Mouse (Mus musculus) megakaryocyte, embryonic 14.5 days (primary cell): ENCODE measurements around the gene Gpr18. TPM values are rescaled to one million over a fixed set of nuclear protein-coding genes. Genes with fewer than 3 reads are reported as not detected.
A peak's percentile ranks its signal among the peaks of the same experiment; 100 is the strongest.

Experiments
- H3K27me3 ChIP-seq: replicated peaks from 2 replicates; pipeline ENCODE3; 2012; ENCODE audit warnings: inconsistent platforms
- H3K36me3 ChIP-seq: replicated peaks from 2 replicates; pipeline ENCODE3; 2012; ENCODE audit warnings: low read length, inconsistent platforms, mixed read lengths
- H3K4me1 ChIP-seq: 2 replicates; pipeline ENCODE4 v1.6.1; 2012; ENCODE audit warnings: inconsistent platforms
- H3K4me3 ChIP-seq: replicated peaks from 2 replicates; pipeline ENCODE3; 2012; ENCODE audit warnings: moderate library complexity, mild to moderate bottlenecking, inconsistent platforms
- H3K9me3 ChIP-seq: 2 replicates; pipeline ENCODE4 v1.6.1; 2012; ENCODE audit warnings: inconsistent platforms
- FLI1 ChIP-seq: IDR thresholded peaks from 2 replicates; pipeline ENCODE4 v1.6.1; 2012; ENCODE audit warnings: low read length, inconsistent platforms, mixed read lengths
- GATA1 ChIP-seq: IDR thresholded peaks from 3 replicates; pipeline ENCODE4 v1.6.1; 2012; ENCODE audit warnings: mixed read lengths, low read length, inconsistent platforms, borderline replicate concordance
- polyA plus RNA-seq: library from polyadenylated mRNA; stranded (reverse); fragments of >175 nt; gene quantifications from 2 replicates; pipeline ENCODE4 v1.2.3, GENCODE M21; 2012; ENCODE audit warnings: low replicate concordance; ENCODE audit not compliant: insufficient read depth

The Gpr18 gene
- polyA plus RNA-seq, 1 experiment = 0.06 TPM

DNA sequence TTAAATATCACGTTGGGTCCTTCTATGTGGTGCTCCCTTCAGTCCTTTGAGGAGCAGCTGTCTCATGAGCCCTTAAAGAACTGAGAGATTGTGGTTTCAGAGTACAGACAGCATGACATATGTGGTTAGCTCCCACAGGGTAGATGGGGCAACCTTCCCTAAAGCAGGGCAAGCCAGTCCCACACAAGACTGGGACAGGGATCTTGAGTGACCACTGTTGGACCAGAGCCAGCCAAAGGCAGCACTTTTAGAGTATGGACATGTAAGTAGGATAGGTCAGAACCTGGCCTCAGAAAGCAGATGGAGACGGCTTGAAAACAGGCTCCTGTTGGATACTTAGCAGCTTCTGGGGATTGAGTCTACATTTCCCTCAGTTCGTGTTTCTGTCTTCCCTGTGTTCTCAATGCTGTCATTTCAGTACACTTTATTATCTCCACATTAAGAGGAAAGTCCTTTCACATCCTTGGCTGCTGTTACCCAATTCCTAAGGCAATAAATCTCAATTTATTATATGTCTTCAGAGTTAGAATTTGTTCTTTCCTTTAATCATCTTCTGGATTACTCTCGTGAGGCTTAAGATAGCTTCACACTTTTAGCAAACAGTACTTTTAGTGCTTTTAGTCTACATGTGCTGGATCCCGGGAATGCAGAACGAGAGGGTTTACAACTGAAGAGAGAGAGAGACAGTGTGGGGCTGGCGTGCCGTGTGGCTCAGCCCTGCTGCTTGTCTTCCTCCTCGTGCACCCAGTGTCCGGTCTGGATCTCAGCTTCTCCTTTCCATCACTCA is 43.4 kb upstream of the Gpr18 start:
- Histone ChIP-seq H3K9me3 (no peaks in the 10 kb centered on the region), H3K36me3 (peaks cover 12% of the 10 kb centered on the region), H3K4me3 (no peak overlapping the region), H3K27me3 (no peaks in the 10 kb centered on the region), H3K4me1 (peaks cover 83% of the 10 kb centered on the region)
- no peak for TF ChIP-seq FLI1
- no peak for TF ChIP-seq GATA1

DNA sequence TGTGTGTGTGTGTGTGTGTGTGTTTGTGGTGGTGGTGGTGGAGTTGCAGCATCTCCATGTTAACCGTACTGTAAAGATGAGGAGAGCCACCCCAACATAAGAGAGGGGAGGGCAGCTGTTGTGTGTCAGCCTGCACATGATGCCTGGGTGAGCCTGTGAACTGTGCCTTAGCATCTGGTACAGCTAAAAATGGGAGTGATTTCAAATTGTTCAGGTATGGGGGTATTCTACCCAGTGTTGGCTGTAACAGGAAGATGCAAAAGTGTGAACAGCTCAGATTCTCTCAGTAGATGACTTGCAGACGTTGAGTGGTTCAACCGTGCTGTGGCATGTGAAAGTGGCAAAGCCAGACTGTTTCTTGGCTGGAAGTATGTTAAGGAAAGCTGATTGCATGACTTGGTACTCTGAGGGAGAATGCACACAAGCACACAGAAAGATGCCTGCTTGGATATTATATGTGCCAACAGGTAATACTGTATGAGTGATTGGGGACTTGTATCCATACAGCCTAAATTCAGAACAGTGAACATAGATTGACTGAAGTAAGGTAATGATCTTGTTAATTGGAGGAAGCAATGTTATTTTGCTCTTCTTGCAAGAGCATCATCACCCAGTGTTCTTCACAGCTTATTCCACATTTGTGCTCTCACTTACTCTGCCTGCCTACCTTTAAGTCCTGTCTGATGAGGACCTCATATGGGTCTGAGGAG is 42.6 kb upstream of the Gpr18 start:
- no peak for TF ChIP-seq FLI1
- TF ChIP-seq GATA1 = no peak
- peaks cover 16% of the 10 kb centered on the region for H3K36me3 ChIP-seq
- H3K27me3 ChIP-seq = no peaks in the 10 kb centered on the region
- H3K4me1 ChIP-seq = peaks cover 77% of the 10 kb centered on the region
- H3K9me3 ChIP-seq = no peaks in the 10 kb centered on the region
- H3K4me3 ChIP-seq = no peak overlapping the region

DNA sequence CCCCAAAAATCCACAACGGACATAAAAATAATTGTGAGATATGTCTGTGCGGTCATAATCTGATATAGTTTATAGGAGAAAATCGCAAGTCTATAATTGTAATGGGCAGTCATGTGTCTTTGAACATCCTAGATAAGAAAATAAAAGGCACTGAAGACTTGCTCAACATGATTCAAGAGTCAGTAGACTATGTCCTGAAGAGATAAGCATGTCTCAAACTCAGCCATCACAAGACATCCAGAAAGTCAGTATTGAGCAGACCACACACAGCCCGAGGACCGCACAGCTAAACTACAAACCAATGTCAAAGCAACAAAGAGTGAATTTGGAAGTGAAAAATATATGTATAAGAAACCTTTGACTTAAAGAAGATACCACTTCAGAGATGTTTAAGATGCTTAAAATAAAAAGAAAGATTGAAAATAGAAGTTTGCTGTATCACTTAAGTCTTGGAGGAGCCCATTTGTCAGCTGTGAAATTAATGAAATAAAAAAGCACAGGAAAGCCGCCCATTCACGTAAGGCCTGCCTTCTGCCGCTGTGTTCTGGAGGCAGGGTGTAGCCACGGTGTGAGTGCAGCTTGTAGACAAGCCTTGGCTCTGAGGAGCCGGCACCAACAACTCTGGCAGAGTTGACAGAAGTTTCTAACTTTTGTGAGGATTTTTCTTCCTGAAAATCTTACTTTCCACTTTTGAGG is 41.7 kb upstream of the Gpr18 start:
- H3K27me3 ChIP-seq = no peaks in the 10 kb centered on the region
- H3K4me3 ChIP-seq = no peak overlapping the region
- TF ChIP-seq GATA1 (no peak), FLI1 (no peak)
- H3K4me1 ChIP-seq = peaks cover 73% of the 10 kb centered on the region
- peaks cover 24% of the 10 kb centered on the region for H3K36me3 ChIP-seq
- H3K9me3 ChIP-seq = no peaks in the 10 kb centered on the region

DNA sequence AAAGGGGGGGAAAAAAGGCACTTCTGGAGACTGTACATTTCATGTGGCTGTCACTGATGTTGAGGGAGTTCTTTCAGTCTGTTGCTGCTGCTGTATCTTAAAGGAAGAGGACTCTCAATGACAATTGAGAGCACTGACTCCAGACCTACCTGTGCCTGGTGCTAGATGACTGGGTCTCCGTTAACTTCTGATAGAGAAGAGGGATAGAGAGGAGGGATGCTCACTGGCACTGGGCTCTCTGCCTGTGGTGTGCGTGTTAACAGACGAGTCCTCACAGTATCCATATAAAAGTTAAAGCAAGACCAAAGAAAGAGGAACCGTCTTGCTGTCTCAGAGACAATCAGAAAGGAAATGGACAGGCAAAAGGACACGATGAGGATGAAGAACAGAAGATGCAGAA is 40.7 kb upstream of the Gpr18 start:
- Histone ChIP-seq H3K36me3 (peaks cover 30% of the 10 kb centered on the region), H3K27me3 (no peaks in the 10 kb centered on the region), H3K4me3 (no peak overlapping the region), H3K9me3 (no peaks in the 10 kb centered on the region), H3K4me1 (peaks cover 72% of the 10 kb centered on the region)
- no peak for TF ChIP-seq GATA1
- no peak for TF ChIP-seq FLI1

DNA sequence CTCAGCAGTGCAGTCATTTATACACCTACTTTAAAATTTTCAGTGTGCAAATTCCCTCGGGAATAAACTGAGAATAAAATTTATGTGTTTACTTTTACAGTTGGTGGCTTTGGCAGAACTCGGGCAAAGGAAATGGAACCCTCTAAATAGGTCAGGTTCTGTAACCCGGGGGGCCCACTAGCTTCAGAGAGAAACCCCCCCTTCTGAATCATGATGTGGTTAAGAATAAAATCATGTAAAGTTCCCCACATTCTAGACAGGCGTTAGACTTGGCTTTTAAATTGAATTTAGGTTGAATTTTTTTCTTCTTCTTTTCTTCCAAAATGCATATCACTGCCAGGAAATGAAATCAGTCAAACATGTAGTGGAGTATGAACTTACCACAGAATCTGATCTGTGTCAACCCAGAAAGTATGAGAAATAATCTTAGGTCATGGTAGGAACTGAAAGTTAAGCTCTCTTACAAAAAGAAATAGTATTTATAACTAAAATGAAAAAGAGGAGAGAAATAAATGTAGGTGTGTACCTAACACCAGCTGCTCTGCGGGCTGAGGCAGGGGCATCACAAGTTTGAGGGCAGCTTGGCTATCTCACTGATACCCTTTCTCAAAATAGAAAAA is 39.7 kb upstream of the Gpr18 start:
- peaks cover 74% of the 10 kb centered on the region for H3K4me1 ChIP-seq
- no peak overlapping the region for H3K4me3 ChIP-seq
- H3K9me3 ChIP-seq = no peaks in the 10 kb centered on the region
- TF ChIP-seq GATA1 (no peak), FLI1 (no peak)
- peaks cover 30% of the 10 kb centered on the region for H3K36me3 ChIP-seq
- H3K27me3 ChIP-seq = no peaks in the 10 kb centered on the region

DNA sequence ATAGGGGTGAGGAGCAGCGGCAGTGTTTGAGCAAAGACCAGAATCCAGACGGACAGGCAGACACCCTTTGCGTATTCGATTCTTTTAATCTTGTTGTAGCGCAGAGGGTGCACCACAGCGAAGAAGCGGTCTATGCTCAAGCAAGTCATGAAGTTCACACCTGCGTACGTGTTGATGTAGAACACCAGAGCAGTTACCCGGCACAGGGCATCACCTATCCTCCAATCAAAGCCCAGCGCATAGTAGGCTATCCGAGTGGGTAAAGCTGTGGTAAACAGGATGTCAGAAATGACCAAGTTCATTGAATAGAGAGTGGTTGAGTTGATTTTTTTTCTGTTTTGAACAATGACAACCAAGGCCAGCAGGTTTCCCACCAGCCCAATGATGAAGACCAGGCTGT is 39.0 kb upstream of the Gpr18 start:
- H3K36me3 ChIP-seq = peaks cover 30% of the 10 kb centered on the region
- H3K9me3 ChIP-seq = no peaks in the 10 kb centered on the region
- H3K4me1 ChIP-seq = peaks cover 77% of the 10 kb centered on the region
- TF ChIP-seq GATA1 (no peak), FLI1 (no peak)
- H3K27me3 ChIP-seq = no peaks in the 10 kb centered on the region
- H3K4me3 ChIP-seq = no peak overlapping the region

DNA sequence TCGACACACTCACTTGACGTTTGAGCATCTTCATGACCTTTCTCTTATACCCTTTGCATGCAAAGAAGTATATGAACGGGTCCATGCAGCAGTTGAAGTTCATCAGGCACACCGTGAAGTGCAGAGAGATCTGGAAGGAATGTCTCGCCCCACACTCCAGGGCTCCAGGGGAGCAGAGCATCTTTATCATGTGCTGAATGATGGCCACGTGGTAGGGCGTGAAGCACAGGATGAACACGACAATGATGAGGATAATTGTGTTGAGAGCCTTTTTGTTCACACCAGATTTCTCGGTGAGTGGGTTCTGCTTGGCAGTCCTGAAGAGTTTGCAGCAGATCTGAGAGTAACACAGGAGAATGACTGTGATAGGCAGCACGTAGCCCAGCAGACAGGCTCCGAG is 38.5 kb upstream of the Gpr18 start:
- TF ChIP-seq FLI1 = no peak
- peaks cover 30% of the 10 kb centered on the region for H3K36me3 ChIP-seq
- H3K4me1 ChIP-seq = peaks cover 77% of the 10 kb centered on the region

DNA sequence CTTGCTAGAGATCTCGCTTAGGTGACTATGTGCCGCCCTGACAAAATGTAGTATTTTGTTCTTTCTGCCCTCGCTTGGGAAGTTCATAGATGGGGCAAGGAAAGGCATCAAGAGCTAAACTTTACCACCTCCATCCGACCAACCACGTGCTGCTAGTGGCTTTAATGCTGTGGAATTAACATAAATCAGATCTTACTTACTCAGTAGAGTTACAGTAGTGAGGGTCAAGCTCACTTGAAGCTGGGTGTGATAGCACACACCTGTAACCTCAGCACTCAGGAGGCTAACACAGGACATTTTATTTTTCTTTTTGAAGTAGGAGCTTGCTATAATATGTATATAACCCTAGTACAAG is 36.4 kb upstream of the Gpr18 start:
- Histone ChIP-seq H3K36me3 (peaks cover 30% of the 10 kb centered on the region), H3K4me1 (peaks cover 79% of the 10 kb centered on the region), H3K27me3 (no peaks in the 10 kb centered on the region), H3K4me3 (no peak overlapping the region), H3K9me3 (no peaks in the 10 kb centered on the region)
- TF ChIP-seq FLI1 (no peak), GATA1 (no peak)

More for the DNA sequence above, 38.5 kb upstream of the Gpr18 start:
- no peaks in the 10 kb centered on the region for H3K27me3 ChIP-seq
- no peaks in the 10 kb centered on the region for H3K9me3 ChIP-seq
- H3K4me3 ChIP-seq = no peak overlapping the region

DNA sequence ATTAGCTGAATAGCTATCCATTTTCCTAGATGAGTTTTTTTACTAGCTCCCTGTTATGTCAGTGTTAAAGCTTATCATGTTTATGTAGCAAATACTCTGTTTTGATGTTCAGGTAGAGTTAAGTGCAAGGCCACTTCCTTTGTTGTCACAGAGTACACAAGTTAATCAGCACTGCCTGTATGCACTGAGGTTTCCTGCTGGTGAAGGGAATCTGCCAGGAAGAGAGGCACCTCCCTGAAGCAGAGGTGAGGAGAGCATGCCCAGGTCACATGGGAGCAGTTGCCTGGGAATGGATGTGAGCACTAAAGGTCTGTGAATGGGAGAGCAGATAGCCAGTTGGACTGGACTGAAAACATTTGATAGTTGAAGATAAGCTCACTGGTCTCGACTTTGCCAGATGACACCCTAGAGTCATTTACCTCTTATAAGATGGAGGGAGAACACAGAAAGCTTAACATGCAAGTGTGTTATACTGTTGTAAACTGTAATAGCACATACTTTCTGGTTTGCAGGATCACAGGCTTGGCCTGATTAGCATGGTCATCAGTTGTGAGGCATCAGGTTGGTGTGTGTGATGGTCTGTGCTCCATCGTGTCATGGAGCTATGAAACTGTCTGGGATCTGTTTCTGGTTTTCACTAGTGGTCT is 35.9 kb upstream of the Gpr18 start:
- no peak for TF ChIP-seq FLI1
- no peak for TF ChIP-seq GATA1
- Histone ChIP-seq H3K4me3 (peak overlapping the region; percentile 21), H3K27me3 (no peaks in the 10 kb centered on the region), H3K36me3 (peaks cover 30% of the 10 kb centered on the region), H3K4me1 (peaks cover 79% of the 10 kb centered on the region), H3K9me3 (no peaks in the 10 kb centered on the region)
